Mouse (Mus musculus): ENCODE data around the gene Wdr20rt.

- no peak for TF ChIP-seq CTCF (IDR thresholded peaks at IDR 0.05)
- no peak for TF ChIP-seq POLR2A (IDR thresholded peaks at IDR 0.05; ENCODE audit: insufficient read depth, low read depth, low read length)
- TF ChIP-seq EP300 (IDR thresholded peaks at IDR 0.05; ENCODE audit: insufficient read depth, low read depth, low read length), result no peak
Measured at GRCm38 (mm10) chr12:65225467-65225945, at the start of gene Wdr20rt.

Measured in heart, adult 2 months (tissue).